Mouse (Mus musculus): ENCODE measurements at regions not wholly inside any gene's neighbourhood (a gene's known extent, or its start where the extent isn't known, plus 50 kb on each side); places are given as distances from the start of the nearest gene placed in this dataset.

DNA sequence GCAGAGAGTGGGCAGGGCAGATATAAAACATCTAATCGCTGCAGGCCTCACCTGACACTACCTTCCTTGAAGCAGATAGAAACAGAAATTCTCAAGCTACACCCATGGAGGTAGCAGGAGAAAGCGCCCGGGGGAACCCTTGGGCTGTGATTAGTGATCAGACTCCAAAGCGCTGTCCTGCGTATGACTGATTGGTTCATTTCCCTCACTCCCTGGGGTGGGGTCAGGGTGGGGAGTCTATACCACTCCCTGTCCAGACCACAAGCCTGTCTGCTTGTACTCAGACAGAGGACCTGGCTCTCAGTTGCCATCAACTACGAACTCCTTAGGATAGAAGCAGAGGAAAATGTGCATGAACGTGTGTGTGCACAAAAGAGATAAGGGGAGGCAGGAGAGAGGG is 77.7 kb downstream of the Gm826 start:
- no peak for DNase-seq

- DNase-seq, result no peak
Measured at GRCm38 (mm10) chr2:160250228-160250627, 83.7 kb downstream of the Gm826 start.

- peak; percentile 54 for DNase-seq
Measured at GRCm38 (mm10) chr2:160249104-160250093, 84.6 kb downstream of the Gm826 start.

- DNase-seq, result peak; percentile 72
Measured at GRCm38 (mm10) chr2:160247286-160247685, 86.7 kb downstream of the Gm826 start.

- peak; percentile 90 for DNase-seq
Measured at GRCm38 (mm10) chr2:160246356-160246755, 87.6 kb downstream of the Gm826 start.

- DNase-seq, result no peak
Measured at GRCm38 (mm10) chr2:160244866-160245265, 89.1 kb downstream of the Gm826 start.

- peak; percentile 53 for DNase-seq
Measured at GRCm38 (mm10) chr2:160240531-160241379, 93.2 kb downstream of the Gm826 start.

GRCm38 (mm10) chr2:160237436-160238104 is 96.4 kb downstream of the Gm826 start:
- no peak for DNase-seq

GRCm38 (mm10) chr2:160236806-160237205 is 97.2 kb downstream of the Gm826 start:
- DNase-seq, result peak; percentile 45

DNA sequence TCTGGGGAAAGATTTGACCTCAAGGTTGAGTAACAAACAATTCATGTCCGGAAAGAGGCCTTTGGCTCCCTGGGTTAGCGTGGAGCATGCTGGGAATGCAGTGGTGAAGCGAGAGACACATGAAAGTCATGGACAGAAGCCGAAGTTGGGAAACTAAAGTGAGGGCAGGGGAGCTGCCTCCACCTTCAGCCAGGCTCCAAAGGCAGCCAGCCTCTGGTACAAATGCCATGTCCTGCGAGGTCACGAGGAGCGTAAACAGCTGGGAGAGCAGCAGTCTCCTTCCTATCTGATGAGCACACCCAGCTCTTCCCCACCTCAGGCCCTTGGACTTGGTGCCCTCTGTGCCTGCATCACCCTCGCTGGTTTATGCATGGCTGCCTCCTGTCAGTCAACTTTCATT is 103.2 kb downstream of the Gm826 start:
- DNase-seq, result peak; percentile 48

DNA sequence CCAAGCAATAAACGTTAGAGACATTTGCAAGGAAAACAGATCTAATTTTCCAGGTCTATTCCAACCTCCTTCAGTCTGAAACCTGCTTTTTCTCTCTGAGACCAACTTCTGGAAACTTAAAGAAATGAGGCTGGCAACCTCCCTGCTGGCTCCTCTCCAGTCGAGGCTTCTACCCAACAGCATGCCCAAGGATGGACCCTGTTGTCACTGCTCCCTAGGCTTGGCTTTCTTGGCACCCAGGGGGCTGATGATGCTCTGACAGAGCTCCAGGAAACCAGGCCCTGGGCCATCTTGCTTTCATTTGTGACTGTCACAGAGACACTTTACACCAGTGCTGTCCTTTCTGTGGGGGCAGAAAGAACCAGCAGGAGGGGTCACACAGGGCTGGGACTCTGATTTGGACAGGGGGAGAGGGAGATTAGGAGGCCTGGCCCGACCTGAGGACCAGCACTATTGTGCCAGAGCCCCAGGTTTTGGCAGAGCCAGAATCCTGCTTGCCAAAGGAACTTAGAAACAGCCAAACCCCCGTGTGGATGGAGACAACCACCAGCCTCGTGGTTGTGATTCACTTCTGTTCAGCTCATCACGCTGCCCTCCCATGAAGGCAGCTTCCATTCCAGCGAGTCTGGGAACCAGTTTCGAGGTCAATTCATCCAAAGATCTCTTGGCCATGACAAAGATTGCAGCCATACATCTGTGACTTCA is 105.5 kb downstream of the Gm826 start:
- DNase-seq, result no peak

DNA sequence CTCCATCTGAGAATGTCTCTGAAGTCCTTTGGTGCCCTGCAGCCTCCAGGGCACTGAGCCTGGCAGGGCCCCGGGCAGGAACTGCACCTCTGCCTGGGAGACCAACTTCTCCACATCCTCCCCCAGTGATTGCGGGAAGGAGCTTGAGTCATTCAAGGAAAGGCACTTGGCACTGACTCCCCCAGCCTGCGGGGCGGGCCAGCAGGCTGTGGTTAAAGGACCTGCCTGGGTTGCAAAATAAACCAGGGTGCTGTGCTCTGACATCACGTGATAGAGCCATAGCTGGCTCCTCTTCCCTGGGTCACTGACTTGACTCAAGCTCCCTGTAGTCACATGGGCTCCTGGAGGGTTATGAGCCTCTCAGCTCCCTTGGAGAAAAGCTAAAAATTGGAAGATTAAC is 108.5 kb downstream of the Gm826 start:
- DNase-seq, result peak; percentile 42

DNA sequence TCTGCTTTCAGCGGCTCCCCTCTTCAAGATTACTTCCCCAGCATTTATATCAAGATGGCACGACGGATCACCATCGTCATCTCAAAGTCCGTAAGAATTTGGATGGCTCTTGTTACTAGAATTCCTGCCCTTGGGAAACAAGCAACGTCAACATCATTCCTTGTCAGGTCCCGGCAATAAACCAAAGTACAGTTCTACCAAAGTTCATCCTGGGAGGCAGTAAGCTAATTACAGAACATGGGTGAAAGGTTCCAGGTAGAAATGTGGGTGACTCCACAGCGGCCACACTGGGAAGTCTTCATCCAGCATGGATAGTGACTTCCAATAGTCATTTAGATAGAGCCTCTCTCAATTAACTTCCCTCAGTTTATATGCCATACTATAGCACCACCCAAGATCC is 110.6 kb downstream of the Gm826 start:
- peak; percentile 16 for DNase-seq

- DNase-seq, result no peak
Measured at GRCm38 (mm10) chr2:160221772-160222171, 112.2 kb downstream of the Gm826 start.

DNA sequence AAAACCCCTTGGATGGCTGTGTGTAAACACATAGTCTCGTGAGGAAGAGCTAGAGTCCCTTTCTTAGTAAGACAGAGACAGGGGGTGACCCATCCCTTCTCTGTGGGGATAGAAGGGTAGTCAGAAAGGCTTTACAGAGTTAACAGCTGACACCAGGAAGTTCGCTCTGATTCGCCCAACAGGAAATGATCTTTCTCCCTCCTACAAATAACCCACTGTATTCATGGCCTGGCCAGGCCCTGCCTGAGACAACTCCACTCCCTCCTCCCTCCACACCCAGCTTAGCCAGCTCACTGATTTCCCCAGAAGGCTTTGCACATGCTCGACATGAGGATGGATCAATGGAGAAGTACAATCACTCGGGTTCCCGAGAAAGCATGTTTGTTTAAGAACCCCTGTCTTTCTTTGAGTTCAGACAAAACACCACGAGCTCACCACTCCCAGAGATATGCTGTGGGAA is 113.4 kb downstream of the Gm826 start:
- DNase-seq, result no peak

DNA sequence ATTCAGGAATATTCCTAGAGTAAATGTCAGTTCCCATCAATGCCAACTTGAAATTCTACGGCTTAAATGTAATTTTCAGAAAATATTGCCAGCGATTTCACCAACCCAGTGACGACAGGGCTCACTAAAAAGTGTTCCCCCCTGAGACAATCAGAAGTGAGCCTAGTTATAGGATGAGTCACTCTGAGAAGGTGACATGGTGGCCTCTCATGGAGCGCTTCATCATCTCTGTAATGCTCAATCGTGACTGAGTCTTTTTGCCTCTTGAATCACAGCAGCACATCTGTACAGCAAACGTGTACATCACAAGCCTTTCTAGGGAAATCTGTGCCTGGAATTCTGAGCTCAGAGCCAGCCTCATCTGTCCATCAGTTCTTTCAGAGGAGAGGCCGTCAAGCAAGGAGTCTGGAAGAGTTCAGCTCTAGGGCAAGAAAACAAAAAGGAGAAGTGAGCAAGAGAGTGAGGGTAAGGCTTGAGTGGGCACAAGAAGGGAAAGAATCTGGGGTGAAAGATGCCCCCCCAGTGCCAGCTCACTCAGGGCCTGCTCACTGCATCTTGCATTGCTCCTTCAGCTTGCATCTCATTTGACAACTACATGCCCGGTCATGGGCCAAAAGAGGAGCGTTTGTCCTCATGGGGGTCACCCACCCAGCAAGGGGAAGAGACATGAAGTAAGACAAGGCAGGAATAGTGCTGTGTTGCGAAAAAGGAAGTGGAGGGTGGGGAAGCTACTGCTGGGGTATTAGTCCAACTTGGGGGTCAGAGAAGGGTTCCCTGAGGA is 119.7 kb downstream of the Gm826 start:
- no peak for DNase-seq

DNA sequence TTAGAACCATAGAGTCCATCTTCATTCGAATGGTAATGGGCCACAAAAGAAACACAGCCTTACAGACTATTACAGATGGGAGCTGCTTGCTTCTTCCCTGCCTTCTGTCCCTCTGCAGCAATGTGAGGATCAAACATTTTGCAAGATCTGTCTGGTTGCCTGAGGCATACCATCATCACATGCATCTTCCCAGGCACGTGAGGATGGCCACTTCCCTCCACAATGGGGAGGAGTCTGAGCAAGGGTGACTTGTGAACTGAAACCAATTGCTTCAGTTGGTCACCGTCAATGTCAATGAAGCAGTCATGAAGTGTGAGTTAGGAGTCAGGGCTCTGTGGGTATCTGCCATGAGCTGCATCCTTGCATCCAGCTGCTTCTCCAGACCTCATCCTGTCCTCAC is 123.5 kb downstream of the Gm826 start:
- no peak for DNase-seq

GRCm38 (mm10) chr2:160209589-160210264 is 124.2 kb downstream of the Gm826 start:
- no peak for DNase-seq

DNA sequence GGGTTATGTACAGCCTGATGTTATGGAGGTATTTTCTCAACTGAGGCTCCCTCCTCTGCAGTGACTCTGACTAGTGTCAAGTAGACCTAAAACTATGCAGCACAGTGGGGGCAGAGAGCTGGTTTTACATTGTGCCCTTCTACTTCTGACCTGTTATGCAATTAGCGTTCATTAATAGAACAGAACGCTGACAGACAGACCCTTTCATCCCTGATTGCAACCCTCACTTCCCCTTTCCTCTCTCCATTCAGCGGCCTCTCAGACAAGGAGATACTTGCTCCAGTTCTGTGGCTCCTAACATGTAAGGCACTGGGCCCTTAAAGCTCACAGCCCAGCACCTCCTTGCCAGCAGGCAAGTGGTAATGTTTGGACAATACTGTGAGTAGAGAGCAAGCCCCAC is 125.7 kb downstream of the Gm826 start:
- no peak for DNase-seq

- DNase-seq, result no peak
Measured at GRCm38 (mm10) chr2:160207226-160207625, 126.7 kb downstream of the Gm826 start.

DNA sequence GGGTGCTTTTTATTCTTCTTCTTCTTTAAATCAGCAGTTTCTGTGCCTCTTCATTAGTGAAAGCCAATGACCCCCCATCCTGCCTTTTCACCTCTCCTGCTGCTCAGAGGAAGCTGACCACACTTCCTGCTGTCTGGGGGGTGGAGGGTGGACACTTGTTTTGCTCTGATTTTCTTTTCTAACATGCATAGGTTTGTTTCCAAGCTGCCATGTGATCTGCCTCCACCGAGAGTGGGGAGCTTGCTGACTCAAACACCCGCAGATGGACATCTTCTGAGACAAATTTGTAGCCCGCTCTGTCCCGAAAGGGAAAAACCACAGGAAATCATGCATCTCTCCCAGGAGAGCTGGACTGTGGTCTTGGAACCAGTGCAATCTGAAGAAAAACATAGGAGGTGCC is 141.3 kb downstream of the Gm826 start:
- peak; percentile 38 for DNase-seq

Data from kidney, postnatal 14 days (tissue).